Mouse (Mus musculus) hindbrain, embryonic 13.5 days (tissue): Measurements from ENCODE around the gene Cers5. TPM values are rescaled to one million over a fixed set of nuclear protein-coding genes. Genes with fewer than 3 reads are reported as not detected.

Source experiments
- ATAC-seq: fragments of 200-750 bp; cut with Nextera tagmentation; 2 replicates; pipeline ENCODE4 v1.8.0; 2017; ENCODE audit warnings: moderate TSS enrichment; ENCODE audit not compliant: low FRiP score
- H3K27ac ChIP-seq: fragments of 300-500 bp; sonication (generic); 2 replicates; pipeline ENCODE4 v1.5.1; 2015; ENCODE audit warnings: inconsistent platforms, mild to moderate bottlenecking, moderate library complexity
- H3K27me3 ChIP-seq: fragments of 300-500 bp; sonication (generic); 2 replicates; pipeline ENCODE4 v1.6.1; 2015; ENCODE audit warnings: mild to moderate bottlenecking, inconsistent platforms
- H3K36me3 ChIP-seq: fragments of 300-500 bp; sonication (generic); 2 replicates; pipeline ENCODE4 v1.6.1; 2015; ENCODE audit warnings: mild to moderate bottlenecking, inconsistent platforms
- H3K4me1 ChIP-seq: fragments of 300-500 bp; sonication (generic); replicated peaks from 2 replicates; pipeline ENCODE4 v1.6.1; 2015; ENCODE audit warnings: inconsistent platforms
- H3K4me2 ChIP-seq: fragments of 300-500 bp; sonication (generic); 2 replicates; pipeline ENCODE4 v1.6.1; 2015; ENCODE audit warnings: inconsistent platforms, mild to moderate bottlenecking, moderate library complexity
- H3K4me3 ChIP-seq: fragments of 300-500 bp; sonication (generic); 2 replicates; pipeline ENCODE4 v1.5.1; 2015; ENCODE audit warnings: mild to moderate bottlenecking, inconsistent platforms
- H3K9ac ChIP-seq: fragments of 300-500 bp; sonication (generic); 2 replicates; pipeline ENCODE4 v1.6.1; 2015; ENCODE audit warnings: mild to moderate bottlenecking, inconsistent platforms
- H3K9me3 ChIP-seq: fragments of 300-500 bp; sonication (generic); 2 replicates; pipeline ENCODE4 v1.6.1; 2016; ENCODE audit warnings: inconsistent platforms
- WGBS: fragments of 180-500 bp; shearing (Covaris S2); methylation state at CpG from one replicate; pipeline ENCODE4 v1.1.7; 2015; 5-methylcytosine and 5-hydroxymethylcytosine counted together
- polyA plus RNA-seq: library from polyadenylated mRNA; unstranded; fragments of >200 nt; fragmentation: Nextera tagmentation; extraction: Ambion mirVana; gene quantifications from 2 replicates; pipeline ENCODE4 v1.2.1, GENCODE M21; 2015

The Cers5 gene
- polyA plus RNA-seq, 1 experiment from 2014 or later = 74.3 TPM

DNA sequence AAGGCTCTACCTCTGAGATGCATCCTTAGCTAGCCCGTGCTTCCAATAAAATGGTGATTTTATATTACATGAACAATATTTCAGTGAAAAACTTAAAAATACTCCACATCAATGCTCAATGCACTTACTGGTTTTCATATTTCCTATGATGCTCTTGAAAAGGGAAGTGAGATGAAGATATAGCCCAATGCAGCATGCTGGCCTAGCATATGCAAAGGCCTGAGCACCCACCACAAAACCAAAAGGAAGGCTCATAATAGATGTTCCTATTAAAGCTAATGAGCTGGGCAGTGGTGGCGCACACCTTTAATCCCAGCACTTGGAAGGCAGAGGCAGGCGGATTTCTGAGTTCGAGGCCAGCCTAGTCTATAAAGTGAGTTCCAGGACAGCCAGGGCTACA is 33.0 kb upstream of the Cers5 start:
- H3K27me3 ChIP-seq = no peaks in the 10 kb centered on the region
- no peak overlapping the region for H3K27ac ChIP-seq
- no peak overlapping the region for H3K9ac ChIP-seq
- H3K4me2 ChIP-seq = no peak overlapping the region
- H3K36me3 ChIP-seq = peaks cover 7% of the 10 kb centered on the region; the same call in 1 of the 2 replicates
- peaks cover 46% of the 10 kb centered on the region for H3K4me1 ChIP-seq
- ATAC-seq = no peak
- H3K9me3 ChIP-seq = no peaks in the 10 kb centered on the region
- H3K4me3 ChIP-seq = no peak overlapping the region
- 90% methylated on average over 4 of the region's 4 CpGs for WGBS

DNA sequence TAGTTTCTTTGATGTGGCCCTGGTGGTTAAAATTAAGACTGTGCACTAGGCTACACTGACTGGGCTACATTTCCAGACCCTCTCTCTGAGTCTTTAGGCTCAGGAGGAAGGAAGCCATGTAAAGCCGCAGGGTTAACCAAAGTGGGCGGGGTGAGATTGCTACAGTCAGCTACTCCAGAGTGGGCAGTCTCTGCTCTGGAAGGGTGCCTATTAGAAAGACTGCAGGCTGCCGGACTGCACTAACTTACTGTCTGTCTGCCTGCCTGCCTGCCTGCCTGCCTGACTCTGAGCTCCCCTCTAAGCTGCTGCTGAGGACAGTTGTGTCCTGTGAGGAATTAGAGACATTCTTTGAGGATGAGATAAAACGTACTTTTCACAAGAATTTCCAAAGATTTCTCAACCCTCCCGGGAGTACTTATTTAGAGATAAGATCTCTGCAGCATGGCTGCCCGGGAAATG is 30.5 kb upstream of the Cers5 start:
- Histone ChIP-seq H3K9ac (no peak overlapping the region), H3K27me3 (no peaks in the 10 kb centered on the region), H3K4me3 (no peak overlapping the region), H3K4me2 (no peak overlapping the region), H3K36me3 (peaks cover 7% of the 10 kb centered on the region; the same call in 1 of the 2 replicates), H3K9me3 (no peaks in the 10 kb centered on the region), H3K27ac (peak overlapping the region; percentile 49; the same call in 1 of the 2 replicates), H3K4me1 (peaks cover 42% of the 10 kb centered on the region)
- ATAC-seq = no peak
- 32% methylated on average over 6 of the region's 6 CpGs for WGBS

GRCm38 (mm10) chr15:99801885-99802572 is 29.3 kb upstream of the Cers5 start:
- Histone ChIP-seq H3K4me2 (no peak overlapping the region), H3K9me3 (no peaks in the 10 kb centered on the region), H3K4me1 (peaks cover 34% of the 10 kb centered on the region), H3K9ac (no peak overlapping the region; the same call in 1 of the 2 replicates), H3K27ac (no peak overlapping the region), H3K27me3 (no peaks in the 10 kb centered on the region), H3K4me3 (no peak overlapping the region), H3K36me3 (peaks cover 7% of the 10 kb centered on the region; the same call in 1 of the 2 replicates)
- ATAC-seq = no peak
- whole genome bisulfite sequencing = 36% methylated on average over 24 of the region's 24 CpGs

DNA sequence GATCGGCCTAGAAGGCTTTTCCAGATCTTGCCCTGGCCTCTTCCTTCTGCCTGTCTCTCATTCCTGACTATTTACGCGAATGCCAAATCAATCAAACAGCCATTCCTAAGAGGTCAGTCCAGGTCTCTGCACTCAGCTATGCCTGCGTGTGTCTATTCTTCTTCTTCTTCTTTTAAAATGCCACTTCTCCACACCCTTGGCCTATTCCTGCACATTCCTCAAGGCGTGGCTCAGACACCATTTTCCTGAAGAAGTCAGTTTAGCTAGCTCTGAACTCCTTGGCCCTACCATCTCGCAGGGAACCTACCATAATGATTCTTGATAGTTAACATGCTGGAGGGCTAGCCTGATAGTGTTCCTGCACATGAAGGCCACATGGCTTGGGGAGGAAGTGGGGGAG is 27.0 kb upstream of the Cers5 start:
- no peak overlapping the region for H3K4me2 ChIP-seq
- no peak overlapping the region for H3K4me3 ChIP-seq
- no peaks in the 10 kb centered on the region for H3K27me3 ChIP-seq
- WGBS = 70% methylated on average over 6 of the region's 6 CpGs
- peaks cover 33% of the 10 kb centered on the region for H3K4me1 ChIP-seq
- no peaks in the 10 kb centered on the region; the same call in 1 of the 2 replicates for H3K36me3 ChIP-seq
- peak overlapping the region; percentile 27; the same call in 1 of the 2 replicates for H3K27ac ChIP-seq
- ATAC-seq = no peak
- no peaks in the 10 kb centered on the region for H3K9me3 ChIP-seq
- H3K9ac ChIP-seq = no peak overlapping the region

GRCm38 (mm10) chr15:99797898-99798297 is 25.2 kb upstream of the Cers5 start:
- peaks cover 7% of the 10 kb centered on the region; the same call in 1 of the 2 replicates for H3K36me3 ChIP-seq
- no peaks in the 10 kb centered on the region for H3K27me3 ChIP-seq
- 82% methylated on average over 5 of the region's 5 CpGs for WGBS
- no peak overlapping the region for H3K9ac ChIP-seq
- no peak overlapping the region for H3K4me2 ChIP-seq
- no peak for ATAC-seq
- no peak overlapping the region for H3K4me3 ChIP-seq
- peaks cover 22% of the 10 kb centered on the region for H3K4me1 ChIP-seq
- peak overlapping the region; percentile 64 for H3K27ac ChIP-seq
- no peaks in the 10 kb centered on the region for H3K9me3 ChIP-seq

GRCm38 (mm10) chr15:99796735-99797134 is 24.1 kb upstream of the Cers5 start:
- no peaks in the 10 kb centered on the region for H3K9me3 ChIP-seq
- no peak overlapping the region for H3K4me3 ChIP-seq
- no peak overlapping the region for H3K4me2 ChIP-seq
- peaks cover 13% of the 10 kb centered on the region for H3K4me1 ChIP-seq
- no peak for ATAC-seq
- H3K27ac ChIP-seq = peak overlapping the region; percentile 78
- no peaks in the 10 kb centered on the region for H3K27me3 ChIP-seq
- peaks cover 18% of the 10 kb centered on the region for H3K36me3 ChIP-seq
- H3K9ac ChIP-seq = no peak overlapping the region
- WGBS = 69% methylated on average over 9 of the region's 9 CpGs

- H3K9me3 ChIP-seq = no peaks in the 10 kb centered on the region
- H3K4me2 ChIP-seq = no peak overlapping the region
- H3K9ac ChIP-seq = no peak overlapping the region
- peak overlapping the region; percentile 78 for H3K27ac ChIP-seq
- no peaks in the 10 kb centered on the region for H3K27me3 ChIP-seq
- H3K4me1 ChIP-seq = peaks cover 12% of the 10 kb centered on the region
- ATAC-seq = no peak
- no peak overlapping the region for H3K4me3 ChIP-seq
- 92% methylated on average over 3 of the region's 3 CpGs for WGBS
- peaks cover 20% of the 10 kb centered on the region for H3K36me3 ChIP-seq
These were observed 23.4 kb upstream of the Cers5 start for GRCm38 (mm10) chr15:99796066-99796465.

DNA sequence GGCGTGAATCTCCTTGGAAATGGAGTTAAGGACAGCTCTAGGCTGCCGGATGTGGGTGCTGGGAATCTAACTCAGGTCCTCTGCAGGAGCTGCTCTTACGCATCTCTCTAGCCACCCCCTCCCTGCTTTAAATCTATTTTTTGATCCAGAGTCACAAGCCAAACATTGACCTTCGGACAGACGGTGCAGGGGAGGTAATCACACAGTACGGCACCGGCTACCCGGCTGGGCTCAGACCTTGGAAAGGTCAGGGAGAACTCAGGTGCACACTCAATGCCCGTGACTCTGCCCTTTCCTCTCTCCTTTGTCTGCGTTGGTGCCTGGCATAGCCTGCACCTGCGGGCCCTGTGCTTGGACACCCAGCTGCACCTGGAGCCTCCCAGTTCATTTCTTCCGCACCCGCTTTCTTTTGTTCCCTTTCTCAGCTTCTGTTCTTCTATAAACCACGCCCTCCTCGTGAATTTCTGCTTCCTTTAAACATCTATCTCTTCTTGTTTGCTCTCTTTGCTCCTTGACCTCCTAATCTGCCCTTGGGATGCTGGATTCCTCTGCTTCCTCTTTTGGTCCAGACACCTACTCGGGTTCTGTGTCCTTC is 19.6 kb upstream of the Cers5 start:
- no peaks in the 10 kb centered on the region for H3K9me3 ChIP-seq
- H3K9ac ChIP-seq = no peak overlapping the region
- 94% methylated on average over 16 of the region's 16 CpGs for WGBS
- H3K27me3 ChIP-seq = no peaks in the 10 kb centered on the region
- no peak for ATAC-seq
- no peak overlapping the region for H3K4me2 ChIP-seq
- no peak overlapping the region for H3K4me3 ChIP-seq
- H3K4me1 ChIP-seq = peaks cover 16% of the 10 kb centered on the region
- H3K36me3 ChIP-seq = peaks cover 20% of the 10 kb centered on the region
- no peak overlapping the region for H3K27ac ChIP-seq

DNA sequence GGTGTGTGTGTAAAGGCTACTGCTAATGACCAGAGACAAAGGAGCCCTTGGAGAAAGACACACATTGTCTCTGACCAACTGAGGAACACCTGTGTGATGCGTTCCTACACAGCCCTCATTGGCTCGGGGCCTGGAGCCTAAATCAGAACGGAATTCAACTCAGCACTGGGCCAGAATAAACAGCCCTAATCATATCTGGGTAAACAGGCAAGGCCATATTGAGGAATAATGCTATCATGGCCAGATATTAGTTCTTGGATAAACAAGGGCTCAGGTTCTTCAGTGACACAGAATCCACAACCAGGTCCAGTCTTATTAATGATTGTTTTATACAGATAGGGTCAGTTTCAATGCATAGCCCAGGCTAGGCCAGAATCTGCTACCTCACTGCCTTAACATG is 18.3 kb upstream of the Cers5 start:
- Histone ChIP-seq H3K9ac (no peak overlapping the region), H3K4me3 (no peak overlapping the region), H3K27me3 (no peaks in the 10 kb centered on the region), H3K4me2 (no peak overlapping the region), H3K4me1 (peaks cover 10% of the 10 kb centered on the region), H3K36me3 (peaks cover 20% of the 10 kb centered on the region), H3K27ac (no peak overlapping the region), H3K9me3 (no peaks in the 10 kb centered on the region)
- 89% methylated on average over 3 of the region's 3 CpGs for WGBS
- ATAC-seq = no peak

- no peak overlapping the region for H3K27ac ChIP-seq
- H3K36me3 ChIP-seq = peaks cover 20% of the 10 kb centered on the region
- H3K9me3 ChIP-seq = no peaks in the 10 kb centered on the region
- no peak for ATAC-seq
- H3K4me1 ChIP-seq = peaks cover 10% of the 10 kb centered on the region
- H3K4me2 ChIP-seq = no peak overlapping the region
- no peaks in the 10 kb centered on the region for H3K27me3 ChIP-seq
- no peak overlapping the region for H3K4me3 ChIP-seq
- no peak overlapping the region for H3K9ac ChIP-seq
- WGBS = 94% methylated on average over 6 of the region's 6 CpGs
These were observed 17.8 kb upstream of the Cers5 start for GRCm38 (mm10) chr15:99790464-99790863.

DNA sequence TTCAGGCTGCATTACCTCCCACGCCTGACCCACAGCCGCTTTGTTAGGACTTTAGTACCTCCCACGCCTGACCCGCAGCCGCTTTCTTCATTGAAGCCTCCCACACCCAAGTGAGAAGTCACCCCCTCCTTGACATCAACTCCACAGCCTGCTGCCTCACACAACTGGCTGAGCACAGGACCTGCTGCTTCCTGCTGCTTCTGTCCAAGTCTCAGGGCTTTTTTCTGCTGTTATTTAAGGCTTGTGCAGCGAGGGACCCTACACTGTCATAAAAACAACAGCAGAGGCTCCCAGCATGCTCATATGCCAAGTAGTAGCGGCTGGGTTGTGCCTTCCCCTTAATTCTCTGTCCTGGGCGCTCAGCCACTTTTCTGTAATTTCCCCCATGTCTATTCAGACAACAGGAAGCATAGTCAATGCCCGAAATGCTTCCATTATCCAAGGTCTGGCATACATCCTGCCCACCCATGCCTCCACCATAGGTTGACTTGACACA is 15.0 kb upstream of the Cers5 start:
- ATAC-seq = no peak
- no peak overlapping the region for H3K4me3 ChIP-seq
- no peaks in the 10 kb centered on the region for H3K27me3 ChIP-seq
- WGBS = 57% methylated on average over 9 of the region's 9 CpGs
- H3K36me3 ChIP-seq = peaks cover 18% of the 10 kb centered on the region
- H3K27ac ChIP-seq = peak overlapping the region; percentile 76
- no peaks in the 10 kb centered on the region for H3K9me3 ChIP-seq
- H3K9ac ChIP-seq = 0 out of 2 replicates have a peak overlapping the region, but pooled peaks have one; percentile 35
- H3K4me2 ChIP-seq = no peak overlapping the region
- peaks cover 10% of the 10 kb centered on the region for H3K4me1 ChIP-seq

- no peak for ATAC-seq
- 92% methylated on average over 16 of the region's 16 CpGs for WGBS
These were observed 6.1 kb upstream of the Cers5 start for GRCm38 (mm10) chr15:99778677-99779335.

More at GRCm38 (mm10) chr15:99778677-99779335, 6.1 kb upstream of the Cers5 start:
- H3K27me3 ChIP-seq = no peaks in the 10 kb centered on the region
- H3K9ac ChIP-seq = no peak overlapping the region
- H3K4me3 ChIP-seq = no peak overlapping the region
- H3K4me2 ChIP-seq = no peak overlapping the region
- H3K36me3 ChIP-seq = peaks cover 26% of the 10 kb centered on the region
- no peak overlapping the region for H3K27ac ChIP-seq
- no peaks in the 10 kb centered on the region for H3K9me3 ChIP-seq
- H3K4me1 ChIP-seq = no peaks in the 10 kb centered on the region
